Mouse (Mus musculus) erythroblast, embryonic 14.5 days (primary cell): ENCODE measurements around the gene Hnrnpl.

Experiments used
- GATA1 ChIP-seq: IDR thresholded peaks from 2 replicates; pipeline ENCODE4 v1.6.1; 2012; ENCODE audit warnings: low read length, inconsistent platforms, mixed read lengths
- TAL1 ChIP-seq: IDR thresholded peaks from 3 replicates; pipeline ENCODE4 v1.6.1; 2012; ENCODE audit warnings: low read length, inconsistent platforms, mixed read lengths

DNA sequence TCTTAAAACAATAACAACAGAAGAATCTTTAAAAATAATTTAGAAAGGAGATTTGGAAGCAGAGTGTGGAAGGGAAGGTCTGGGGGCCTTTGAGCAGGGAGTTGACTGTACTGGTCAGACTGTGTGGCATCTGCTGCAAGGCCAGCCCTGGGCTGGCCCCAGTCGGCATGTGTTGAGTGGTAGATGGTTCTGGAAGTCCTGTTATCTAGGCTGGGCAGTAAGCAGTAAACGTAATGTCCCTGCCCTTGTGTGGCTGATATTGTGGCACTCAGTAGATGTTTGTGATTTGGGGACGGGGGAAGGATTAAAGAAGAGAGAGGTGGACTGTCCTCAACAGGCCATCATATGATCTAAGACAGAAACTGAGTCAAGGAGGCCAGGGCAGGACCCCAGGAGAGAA, 38.0 kb upstream of the Hnrnpl start:
- TF ChIP-seq GATA1 (no peak), TAL1 (peak; percentile 36; the same call in 1 of the 3 replicates)
